Comparison of ENCODE assay signal across 23 mouse cellular contexts in genomic region chr8:86473121-86473520, GRCm38 (mm10).
DNase-seq lines count a peak whose midpoint lies in the region; ATAC-seq and TF ChIP-seq lines count a peak whose summit lies in the region.
"Had no signal": no experiment of that assay in that cellular context is flagged by ENCODE, and none has a peak within 500 bp of the region (broad histone marks: within the 10 kb centered on the region; RNA-seq: fewer than 3 reads in every experiment).

No protein-coding gene starts in this region.

- no peak for TF ChIP-seq POLR2A in cerebellum, adult 2 months (IDR thresholded peaks at IDR 0.05; ENCODE audit: borderline replicate concordance, insufficient read depth, low read length)

- TF ChIP-seq CTCF in cerebellum, adult 2 months (IDR thresholded peaks at IDR 0.05; ENCODE audit: borderline replicate concordance, insufficient read depth, low read depth, low read length): no peak

- no peak overlapping the region for H3K4me2 ChIP-seq in hindbrain, embryonic 13.5 days
- no peak overlapping the region for H3K4me2 ChIP-seq in midbrain, embryonic 13.5 days (replicated peaks)
- H3K4me2 ChIP-seq: forebrain, embryonic 12.5 days; heart, embryonic 11.5 days; kidney, embryonic 15.5 days; limb, embryonic 15.5 days; neural tube, embryonic 13.5 days had no signal

- H3K36me3 ChIP-seq in hindbrain, embryonic 13.5 days: no peaks in the 10 kb centered on the region
- H3K36me3 ChIP-seq in hindbrain, embryonic 10.5 days: no peaks in the 10 kb centered on the region
- no peaks in the 10 kb centered on the region for H3K36me3 ChIP-seq in midbrain, embryonic 10.5 days
- no peaks in the 10 kb centered on the region for H3K36me3 ChIP-seq in midbrain, embryonic 13.5 days
- H3K36me3 ChIP-seq: forebrain, embryonic 12.5 days; kidney, embryonic 15.5 days; limb, embryonic 15.5 days; neural tube, embryonic 13.5 days had no signal

- H3K27me3 ChIP-seq in hindbrain, embryonic 13.5 days: no peaks in the 10 kb centered on the region
- no peaks in the 10 kb centered on the region for H3K27me3 ChIP-seq in hindbrain, embryonic 10.5 days (ENCODE audit: insufficient read depth, poor library complexity, severe bottlenecking)
- H3K27me3 ChIP-seq in midbrain, embryonic 10.5 days (ENCODE audit: low read depth, poor library complexity, severe bottlenecking): no peaks in the 10 kb centered on the region
- H3K27me3 ChIP-seq in midbrain, embryonic 13.5 days: no peaks in the 10 kb centered on the region
- H3K27me3 ChIP-seq in cerebellum, adult 2 months (ENCODE audit: control insufficient read depth, insufficient read depth, low read length): no peaks in the 10 kb centered on the region
- H3K27me3 ChIP-seq: forebrain, embryonic 12.5 days; kidney, embryonic 15.5 days; limb, embryonic 15.5 days; neural tube, embryonic 13.5 days had no signal

- intact Hi-C loops in left cerebral cortex, postnatal 14 days (cut with DNase I): loop anchor here (2.0 to 10.0 kb wide), 2 partner anchors 408 to 772 kb away; partner anchors contain the start of gene Neto2

- no peaks in the 10 kb centered on the region for H3K9me3 ChIP-seq in hindbrain, embryonic 13.5 days
- no peaks in the 10 kb centered on the region for H3K9me3 ChIP-seq in hindbrain, embryonic 10.5 days
- H3K9me3 ChIP-seq in midbrain, embryonic 10.5 days (replicated peaks): no peaks in the 10 kb centered on the region
- H3K9me3 ChIP-seq in midbrain, embryonic 13.5 days: no peaks in the 10 kb centered on the region
- H3K9me3 ChIP-seq: forebrain, embryonic 12.5 days; kidney, embryonic 15.5 days; limb, embryonic 15.5 days; neural tube, embryonic 13.5 days had no signal

- no peak overlapping the region for H3K9ac ChIP-seq in hindbrain, embryonic 13.5 days
- H3K9ac ChIP-seq in midbrain, embryonic 13.5 days (replicated peaks): no peak overlapping the region
- H3K9ac ChIP-seq: forebrain, embryonic 12.5 days; kidney, embryonic 15.5 days; limb, embryonic 15.5 days; neural tube, embryonic 13.5 days had no signal

- ATAC-seq in hindbrain, embryonic 13.5 days (ENCODE audit: low FRiP score): no peak
- peak; percentile 70 for ATAC-seq in midbrain, embryonic 13.5 days
- ATAC-seq: hindbrain, embryonic 16.5 days; intestine, postnatal 0 days had no signal

- WGBS in hindbrain, embryonic 13.5 days: 39% methylated on average over 6 of the region's 6 CpGs
- 56% methylated on average over 6 of the region's 6 CpGs for WGBS in hindbrain, embryonic 10.5 days
- WGBS in midbrain, embryonic 10.5 days: 63% methylated on average over 6 of the region's 6 CpGs
- 31% methylated on average over 6 of the region's 6 CpGs for WGBS in midbrain, embryonic 13.5 days
- 76% methylated on average over 6 of the region's 6 CpGs for WGBS in cerebellum, adult 2 months

- 0 out of 2 replicates have a peak overlapping the region, but pooled peaks have one; percentile 23 for H3K27ac ChIP-seq in hindbrain, embryonic 13.5 days
- H3K27ac ChIP-seq in hindbrain, embryonic 10.5 days: no peak overlapping the region; the same call in 1 of the 2 replicates
- peak overlapping the region; percentile 55; the same call in 1 of the 2 replicates for H3K27ac ChIP-seq in midbrain, embryonic 10.5 days (replicated peaks)
- H3K27ac ChIP-seq in midbrain, embryonic 13.5 days: peak overlapping the region; percentile 35
- H3K27ac ChIP-seq in cerebellum, adult 2 months (ENCODE audit: insufficient read depth, low read length): no peak overlapping the region
- H3K27ac ChIP-seq: forebrain, embryonic 12.5 days; kidney, embryonic 15.5 days; layer of hippocampus, adult 2 months; limb, embryonic 15.5 days; neural tube, embryonic 13.5 days; stomach, postnatal 0 days had no signal

- no peak for DNase-seq in hindbrain, embryonic 10.5 days (ENCODE audit: low spot score)
- DNase-seq in left cerebral cortex, postnatal 14 days (ENCODE audit: low spot score in 2 of 2): peak; percentile 23 to 31
- no peak for DNase-seq in left cerebral cortex, adult 8-10 months (ENCODE audit: low spot score in 2 of 2)
- peak; percentile 16 for DNase-seq in midbrain, embryonic 10.5 days (ENCODE audit: low spot score)
- DNase-seq in cerebellum, adult 2 months: no peak
- no peak for DNase-seq in cerebellum, adult 11-12 months
- DNase-seq: cerebellum, postnatal 25 days; embryo, embryonic 11 days; heart, postnatal 10 days; lung, adult 18-20 months; lung, postnatal 14 days; right cerebral cortex, postnatal 4 days had no signal

- no peak overlapping the region for H3K4me3 ChIP-seq in hindbrain, embryonic 13.5 days
- H3K4me3 ChIP-seq in hindbrain, embryonic 10.5 days: no peak overlapping the region
- H3K4me3 ChIP-seq in midbrain, embryonic 10.5 days: no peak overlapping the region
- no peak overlapping the region for H3K4me3 ChIP-seq in midbrain, embryonic 13.5 days (replicated peaks)
- no peak overlapping the region for H3K4me3 ChIP-seq in cerebellum, adult 2 months (replicated peaks; ENCODE audit: insufficient read depth, low read depth, low read length)
- H3K4me3 ChIP-seq: forebrain, embryonic 12.5 days; kidney, embryonic 15.5 days; layer of hippocampus, adult 2 months; limb, embryonic 15.5 days; neural tube, embryonic 13.5 days had no signal

- H3K4me1 ChIP-seq in hindbrain, embryonic 13.5 days (replicated peaks): peaks cover 8% of the 10 kb centered on the region; the same call in 1 of the 2 replicates
- H3K4me1 ChIP-seq in hindbrain, embryonic 10.5 days (replicated peaks): peaks cover 13% of the 10 kb centered on the region
- H3K4me1 ChIP-seq in midbrain, embryonic 10.5 days: peaks cover 20% of the 10 kb centered on the region
- H3K4me1 ChIP-seq in midbrain, embryonic 13.5 days (replicated peaks): peaks cover 16% of the 10 kb centered on the region
- H3K4me1 ChIP-seq in cerebellum, adult 2 months (ENCODE audit: control insufficient read depth, insufficient read depth, low read length): peaks cover 13% of the 10 kb centered on the region
- H3K4me1 ChIP-seq: limb, embryonic 15.5 days had no signal

Comparison
In these comparisons a context has a peak if more than half of its experiments do, and no peak if none do; other contexts are left out.
1. H3K27ac ChIP-seq: peak in hindbrain, embryonic 13.5 days (single experiment), midbrain, embryonic 10.5 days (single experiment) and midbrain, embryonic 13.5 days (single experiment); none in hindbrain, embryonic 10.5 days (single experiment) and cerebellum, adult 2 months (single experiment).
2. DNase-seq: peak in left cerebral cortex, postnatal 14 days (2 of 2) and midbrain, embryonic 10.5 days (single experiment); none in hindbrain, embryonic 10.5 days (single experiment), left cerebral cortex, adult 8-10 months (0 of 2), cerebellum, adult 2 months (0 of 2) and cerebellum, adult 11-12 months (single experiment).